Mouse (Mus musculus): ENCODE measurements around the gene Lgr5.

DNA sequence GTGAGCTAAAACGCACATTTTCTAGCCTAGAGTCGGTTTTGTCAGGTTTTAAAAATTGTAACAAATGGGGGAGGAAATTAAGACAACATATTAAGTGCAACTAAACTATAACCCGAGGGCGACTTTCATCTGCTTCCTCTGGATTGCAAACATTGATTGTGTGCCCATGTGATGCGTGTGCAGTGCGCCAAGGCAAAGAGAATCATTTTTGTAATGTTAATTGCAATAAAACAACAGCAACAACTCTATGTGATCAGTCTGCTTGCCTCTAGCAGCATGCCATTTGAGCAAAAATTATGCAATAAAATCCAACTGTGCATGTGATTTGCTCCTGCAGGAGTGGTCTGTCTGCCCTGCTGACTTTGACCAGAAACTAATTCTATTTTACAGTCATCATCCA lies 39.1 kb upstream of the Lgr5 start:
- TF ChIP-seq CTCF (IDR thresholded peaks at IDR 0.05; ENCODE audit: extremely low read depth, insufficient read depth, low read length) (no peak), POLR2A (IDR thresholded peaks at IDR 0.05; ENCODE audit: extremely low read depth, insufficient read depth, low read length) (no peak)
